Mouse (Mus musculus) T-helper 2 cell (primary cell): ENCODE data around the gene Hnrnpa2b1.
"Not testable (repeated sequence)": the region's sequence is repeated elsewhere in the genome, so short reads cannot be mapped to it uniquely, and the experiment has no call there.

Source experiments
- in situ Hi-C: fragments of 300-600 bp; cut with MboI, MseI; formaldehyde crosslinking; loops from one replicate; pipeline ENCODE4 v1.15.1; 2025; ENCODE audit warnings: high pct_unique_total_duplicates

The Hnrnpa2b1 gene

DNA sequence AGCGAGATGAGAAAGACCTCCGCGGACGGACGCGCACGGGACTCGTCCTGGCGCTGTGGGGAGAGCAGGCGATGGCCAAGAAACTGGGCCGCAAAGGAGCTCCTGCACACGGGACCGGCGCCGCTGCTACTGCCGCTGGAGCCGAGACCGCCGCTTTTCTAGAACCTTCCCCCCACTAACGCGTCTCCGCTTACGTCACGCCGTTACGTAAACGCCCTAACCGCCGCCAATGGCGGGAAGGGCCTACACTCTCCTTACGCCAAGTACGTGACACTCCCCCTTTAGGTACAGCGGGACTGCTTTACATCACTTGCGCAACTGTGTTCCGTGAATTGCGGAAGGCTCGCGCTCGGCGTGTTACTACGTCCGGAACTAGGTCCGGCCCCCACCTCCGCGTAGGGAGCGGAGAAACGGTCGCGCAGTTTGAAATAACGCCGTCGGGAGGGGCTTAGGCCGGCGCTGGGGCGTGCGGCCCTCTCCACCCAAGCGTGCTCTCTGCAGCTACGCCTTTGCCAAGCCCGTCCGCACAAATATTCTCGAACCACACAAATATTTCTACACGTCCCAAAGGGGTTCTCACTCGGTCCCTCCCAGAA is at the start of gene Hnrnpa2b1:
Hnrnpa2b1 (minus strand) TSS at position 180 of the 596 bp plus-strand sequence.
- in situ Hi-C loops: no loop called here

GRCm38 (mm10) chr6:51514860-51515259 is 45.2 kb upstream of the Hnrnpa2b1 start:
- in situ Hi-C loops: no loop called here

- in situ Hi-C loops: no loop called here
These were observed 44.1 kb upstream of the Hnrnpa2b1 start for GRCm38 (mm10) chr6:51513745-51514144.

DNA sequence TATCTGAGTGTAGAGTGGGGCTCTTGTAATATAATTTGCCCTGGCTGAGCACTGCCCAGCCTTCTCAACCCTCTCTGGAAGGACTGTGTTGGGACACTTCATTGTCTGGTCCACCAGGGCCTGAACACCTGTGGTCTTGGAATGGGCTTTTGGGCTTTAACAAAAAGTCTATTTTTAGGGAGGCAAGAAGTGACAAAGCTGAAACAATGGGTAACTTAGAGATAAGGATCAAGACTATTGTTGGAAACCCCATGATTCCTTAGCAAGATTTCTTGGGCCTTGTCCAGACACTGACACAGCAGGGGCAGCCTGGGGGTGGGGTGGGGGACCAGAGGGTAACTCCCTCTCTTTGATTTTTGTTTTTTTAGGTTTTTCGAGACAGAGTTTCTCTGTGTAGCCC is 41.3 kb upstream of the Hnrnpa2b1 start:
- in situ Hi-C loops: no loop called here

DNA sequence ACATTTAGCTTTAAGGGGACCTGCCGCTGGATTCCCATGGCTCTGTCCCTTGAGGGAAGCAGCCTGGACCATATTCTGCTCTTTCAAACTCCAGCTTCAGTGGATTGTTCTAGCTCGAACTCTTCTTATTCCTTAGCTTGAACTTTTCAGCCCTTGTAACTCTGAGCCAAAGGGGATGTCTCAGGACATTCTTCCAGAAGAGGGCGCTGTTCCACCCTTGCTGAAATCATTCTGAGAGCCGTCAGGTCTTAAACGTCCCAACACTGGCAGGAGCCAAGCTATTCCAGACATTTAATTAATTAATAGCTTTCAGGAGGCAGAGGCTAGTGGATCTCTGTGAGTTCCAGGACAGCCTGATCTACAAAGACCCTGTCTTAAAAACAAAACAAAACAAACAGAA is 40.4 kb upstream of the Hnrnpa2b1 start:
- in situ Hi-C loops: no loop called here

GRCm38 (mm10) chr6:51508750-51509648 is 39.3 kb upstream of the Hnrnpa2b1 start:
- in situ Hi-C loops: no loop called here

- in situ Hi-C loops: no loop called here
These were observed 37.9 kb upstream of the Hnrnpa2b1 start for GRCm38 (mm10) chr6:51507556-51507955.

GRCm38 (mm10) chr6:51505671-51506070 is 36.0 kb upstream of the Hnrnpa2b1 start:
- in situ Hi-C loops: no loop called here

- in situ Hi-C loops: no loop called here
These were observed 27.8 kb upstream of the Hnrnpa2b1 start for GRCm38 (mm10) chr6:51497321-51498111.

DNA sequence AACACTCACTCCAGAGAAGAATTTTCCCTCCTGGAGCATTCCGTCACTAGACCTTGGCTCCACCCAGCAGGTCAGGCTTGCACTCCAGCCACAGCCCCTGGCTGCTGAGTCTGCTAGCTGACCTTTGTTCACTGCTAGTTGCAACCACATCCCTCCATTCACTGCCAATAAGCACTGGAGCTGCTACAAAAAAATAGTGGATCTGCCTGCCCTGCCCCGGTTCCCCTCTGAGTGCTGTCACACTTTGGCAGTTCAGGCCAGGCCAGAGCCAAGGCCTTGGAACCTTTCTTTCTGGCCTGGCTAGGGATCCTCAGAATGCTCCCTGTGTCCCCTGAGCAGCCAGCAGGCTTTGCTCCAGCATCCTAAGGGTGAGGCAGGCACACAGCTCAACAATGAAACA is 20.1 kb upstream of the Hnrnpa2b1 start:
- in situ Hi-C loops: no loop called here

GRCm38 (mm10) chr6:51486731-51487130 is 17.0 kb upstream of the Hnrnpa2b1 start:
- in situ Hi-C loops: no loop called here

DNA sequence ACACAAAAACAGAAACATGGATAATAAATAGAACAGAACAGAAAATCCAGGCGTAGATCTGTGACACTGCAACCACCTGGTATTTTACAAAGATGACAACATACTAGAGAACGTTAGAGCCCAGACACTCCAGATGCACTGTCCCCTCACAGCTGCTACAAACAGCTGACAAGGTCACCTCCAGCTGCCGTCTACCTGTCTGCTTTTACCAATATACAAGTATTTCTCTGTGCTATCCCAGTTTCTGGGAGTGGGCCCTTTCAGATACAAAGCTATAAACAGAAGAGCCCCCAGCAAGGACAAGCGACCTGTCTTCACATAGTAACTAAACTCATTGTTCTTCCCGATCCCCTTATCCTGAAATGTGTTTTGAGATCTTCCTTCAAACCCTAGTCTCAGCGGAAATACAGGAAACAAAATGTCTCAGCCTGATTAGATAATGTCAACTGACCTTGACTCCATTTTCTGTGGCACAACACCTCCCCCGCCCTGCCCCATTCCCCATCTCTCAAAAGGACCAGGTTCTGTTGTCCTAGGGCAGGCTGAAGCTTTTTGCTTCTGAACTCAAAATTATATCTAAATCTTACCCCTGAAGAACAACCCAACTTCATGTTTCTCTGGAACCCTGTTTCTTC is 16.5 kb upstream of the Hnrnpa2b1 start:
- in situ Hi-C loops: no loop called here

DNA sequence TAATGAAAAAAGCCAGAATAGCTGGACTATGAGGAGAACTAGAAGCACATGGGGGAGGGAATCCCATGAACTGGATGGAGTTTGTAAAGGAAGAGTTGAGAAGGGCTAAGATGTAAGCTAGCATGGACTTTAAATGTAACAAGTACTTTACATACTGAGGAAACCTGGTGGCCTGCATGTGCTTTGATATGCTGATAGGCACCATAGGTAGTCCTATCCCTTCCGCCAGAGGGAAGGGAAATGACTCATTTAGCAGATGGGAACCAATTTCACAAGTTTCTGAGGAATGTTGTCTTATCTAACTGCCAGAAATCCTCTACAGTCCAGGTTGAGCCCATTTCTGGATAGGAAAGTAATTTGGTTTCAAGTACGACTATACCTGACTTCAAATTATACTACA is 16.0 kb upstream of the Hnrnpa2b1 start:
- in situ Hi-C loops: no loop called here

DNA sequence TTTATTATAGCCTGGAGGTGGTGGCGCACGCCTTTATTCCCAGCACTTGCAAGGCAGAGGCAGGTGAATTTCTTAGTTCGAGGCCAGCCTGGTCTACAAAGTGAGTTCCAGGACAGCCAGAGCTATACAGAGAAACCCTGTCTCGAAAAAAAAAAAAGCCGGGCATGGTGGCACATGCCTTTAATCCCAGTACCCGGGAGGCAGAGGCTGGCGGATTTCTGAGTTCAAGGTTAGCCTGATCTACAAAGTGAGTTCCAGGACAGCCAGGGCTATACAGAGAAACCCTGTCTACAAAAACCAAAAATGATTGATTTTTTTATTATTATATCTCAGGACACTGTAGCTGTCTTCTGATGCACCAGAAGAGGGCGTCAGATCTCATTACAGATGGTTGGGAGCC is 14.9 kb upstream of the Hnrnpa2b1 start:
- in situ Hi-C loops: not testable (repeated sequence)

DNA sequence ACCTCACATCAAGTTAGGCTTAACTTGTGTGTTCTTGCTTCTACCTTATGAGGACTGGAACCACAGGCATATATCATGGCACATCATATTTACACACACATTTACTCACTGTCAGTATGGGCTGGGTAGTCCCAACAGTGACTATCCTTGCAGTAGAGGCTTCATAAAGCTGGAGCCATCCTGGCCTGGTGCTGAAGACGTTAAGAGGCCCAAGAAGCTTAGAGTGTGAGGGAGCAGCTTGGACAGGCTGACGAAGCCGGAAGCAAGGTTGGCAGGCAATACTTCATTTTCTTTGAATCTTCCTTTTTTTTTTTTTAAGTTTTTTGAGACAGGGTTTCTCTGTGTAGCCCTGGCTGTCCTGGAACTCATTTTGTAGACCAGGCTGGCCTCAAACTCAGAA is 14.2 kb upstream of the Hnrnpa2b1 start:
- in situ Hi-C loops: no loop called here

- in situ Hi-C loops: no loop called here
These were observed 11.9 kb upstream of the Hnrnpa2b1 start for GRCm38 (mm10) chr6:51481548-51481947.

GRCm38 (mm10) chr6:51479136-51479731 is 9.5 kb upstream of the Hnrnpa2b1 start:
- in situ Hi-C loops: no loop called here

DNA sequence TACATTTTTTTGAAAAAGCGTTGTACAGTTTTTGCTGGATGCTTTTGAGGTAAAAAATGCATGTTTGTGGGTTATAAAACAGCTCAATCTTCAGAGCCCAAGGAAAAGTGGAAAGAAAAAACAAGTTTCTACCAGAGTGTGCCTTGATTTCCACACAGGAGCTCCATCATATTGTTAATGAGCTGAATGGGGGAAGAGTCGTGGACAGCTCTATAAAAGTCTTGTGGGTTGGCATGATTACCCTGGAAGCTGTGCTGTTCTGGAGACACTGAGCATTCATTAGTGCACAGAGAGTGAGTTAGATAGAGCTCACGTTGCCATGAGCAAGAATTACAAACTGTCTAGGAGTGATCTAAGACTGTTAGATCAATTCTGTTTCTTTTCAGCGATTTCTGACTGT is 2.5 kb upstream of the Hnrnpa2b1 start:
- in situ Hi-C loops: no loop called here

GRCm38 (mm10) chr6:51471782-51472181 is 2.1 kb upstream of the Hnrnpa2b1 start:
- in situ Hi-C loops: no loop called here

GRCm38 (mm10) chr6:51471179-51471505 is 1.4 kb upstream of the Hnrnpa2b1 start:
- in situ Hi-C loops: no loop called here

DNA sequence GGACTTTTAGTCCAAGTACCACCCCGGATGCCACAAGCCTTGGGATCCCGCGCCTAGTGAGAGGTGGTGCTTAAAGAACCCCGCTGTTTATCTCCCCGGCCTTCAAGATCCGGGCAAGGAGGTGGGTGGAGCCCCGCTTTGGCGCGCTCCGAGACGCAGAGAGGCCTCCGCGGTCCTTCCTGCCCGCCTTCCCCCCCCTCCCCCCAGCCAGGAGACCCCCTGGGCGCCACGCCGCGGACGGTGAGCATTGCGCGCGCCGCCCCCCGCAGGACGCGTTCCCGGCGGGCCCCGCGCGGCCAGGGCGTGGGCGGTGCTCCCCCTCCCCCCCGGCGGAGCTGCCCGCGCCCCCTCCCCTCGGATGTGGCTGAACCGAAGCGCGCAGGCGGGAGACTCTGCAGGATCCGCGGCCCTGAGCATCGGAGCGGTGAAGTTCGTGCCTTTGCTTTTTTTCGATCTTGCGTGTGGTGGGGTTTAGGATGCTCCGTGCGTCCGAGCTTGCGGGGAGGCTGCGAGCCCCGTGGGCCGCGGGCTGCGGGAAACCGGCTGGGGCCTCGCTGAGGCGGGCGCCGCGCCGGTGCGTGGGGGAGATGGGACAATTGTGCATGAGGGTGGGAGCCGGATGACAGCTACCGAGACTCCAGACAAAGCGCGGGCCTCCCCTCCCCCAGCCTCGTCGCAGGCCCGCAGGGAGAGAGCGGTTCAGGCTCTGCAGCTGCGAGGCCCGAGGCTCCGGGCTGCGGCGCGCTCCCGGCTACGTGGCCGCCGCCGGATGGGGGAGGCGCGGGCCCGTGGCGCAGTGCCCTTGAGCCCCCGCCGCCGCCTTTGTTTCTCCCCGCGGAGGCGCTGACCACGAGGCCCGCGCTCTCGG is 851 bp upstream of the Hnrnpa2b1 start, which contains the start of gene Cbx3:
Cbx3 (plus strand) TSS at position 50 of the 868 bp plus-strand sequence.
- in situ Hi-C loops: no loop called here
